Mouse (Mus musculus) stomach, postnatal 0 days (tissue): ENCODE results near the gene Tfap2b. TPM values are rescaled to one million over a fixed set of nuclear protein-coding genes. Genes with fewer than 3 reads are reported as not detected.

Experiments
- ATAC-seq: fragments of 200-750 bp; cut with Nextera tagmentation; 2 replicates; pipeline ENCODE4 v1.8.0; 2017; ENCODE audit not compliant: low FRiP score, low TSS enrichment
- DNase-seq: peaks from one replicate; pipeline ENCODE4 v3.0.0-alpha.2; 2016; ENCODE audit warnings: low spot score
- H3K27ac ChIP-seq: fragments of 300-500 bp; sonication (generic); replicated peaks from 2 replicates; pipeline ENCODE4 v1.5.1; 2014; ENCODE audit warnings: mild to moderate bottlenecking, control low read depth
- H3K27me3 ChIP-seq: fragments of 300-500 bp; sonication (generic); 2 replicates; pipeline ENCODE4 v1.6.1; 2014; ENCODE audit warnings: low read length; ENCODE audit not compliant: control insufficient read depth, insufficient read depth
- H3K36me3 ChIP-seq: fragments of 300-500 bp; sonication (generic); 2 replicates; pipeline ENCODE4 v1.6.1; 2014; ENCODE audit warnings: low read length, mixed read lengths; ENCODE audit not compliant: control insufficient read depth, insufficient read depth
- H3K4me1 ChIP-seq: fragments of 300-500 bp; sonication (generic); replicated peaks from 2 replicates; pipeline ENCODE4 v1.6.1; 2014; ENCODE audit warnings: antibody characterized with exemption; ENCODE audit not compliant: control insufficient read depth, insufficient read depth
- H3K4me2 ChIP-seq: fragments of 300-500 bp; sonication (generic); replicated peaks from 2 replicates; pipeline ENCODE4 v1.6.1; 2014; ENCODE audit warnings: low read depth, mild to moderate bottlenecking, control low read depth, moderate library complexity
- H3K4me3 ChIP-seq: fragments of 300-500 bp; sonication (generic); 2 replicates; pipeline ENCODE4 v1.5.1; 2014; ENCODE audit warnings: low read depth, low read length, control low read depth
- H3K9ac ChIP-seq: fragments of 300-500 bp; sonication (generic); 2 replicates; pipeline ENCODE4 v1.6.1; 2014; ENCODE audit warnings: mild to moderate bottlenecking, low read length, control low read depth, mixed read lengths
- H3K9me3 ChIP-seq: fragments of 300-500 bp; sonication (generic); 2 replicates; pipeline ENCODE4 v1.6.1; 2016; ENCODE audit warnings: low read length; ENCODE audit not compliant: control insufficient read depth
- CTCF ChIP-seq: IDR thresholded peaks from 2 replicates; pipeline ENCODE4 v1.5.1; 2016; ENCODE audit warnings: antibody characterized with exemption, low read depth, mild to moderate bottlenecking, moderate library complexity
- EP300 ChIP-seq: optimal IDR thresholded peaks from 2 replicates; pipeline ENCODE3; 2016; ENCODE audit warnings: antibody characterized with exemption
- WGBS: fragments of 180-500 bp; shearing (Covaris S2); extraction: QIAGEN DNeasy Blood & Tissue Kit; methylation state at CpG from one replicate; pipeline ENCODE4 v1.1.7; 2014; 5-methylcytosine and 5-hydroxymethylcytosine counted together
- polyA plus RNA-seq: library from polyadenylated mRNA; unstranded; fragments of >200 nt; fragmentation: Nextera tagmentation; extraction: Ambion mirVana; gene quantifications from 2 replicates; pipeline ENCODE4 v1.2.1, GENCODE M21; 2015

Gene Tfap2b
- polyA plus RNA-seq, 1 experiment from 2014 or later, result not detected

DNA sequence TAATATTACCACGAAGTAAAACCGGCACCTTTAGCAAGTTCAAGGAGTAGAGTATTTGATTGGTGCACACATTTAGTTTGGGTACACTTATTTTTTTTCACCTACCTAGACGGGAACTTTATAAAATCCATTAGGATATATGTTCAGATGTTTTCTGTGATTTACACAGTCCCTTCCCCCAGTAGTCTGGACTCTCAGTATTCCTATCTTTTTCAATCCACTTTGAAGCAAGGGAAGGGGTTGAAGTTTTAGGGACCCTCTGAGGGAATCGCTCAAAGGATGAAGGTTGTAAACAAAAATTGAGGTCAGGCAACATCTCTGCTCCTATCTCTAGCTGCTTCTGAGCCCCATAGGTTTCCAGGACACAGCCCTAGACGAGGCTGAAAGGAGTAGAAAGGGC lies 27.3 kb downstream of the Tfap2b start:
- no peak overlapping the region for H3K4me2 ChIP-seq
- 0 out of 2 replicates have a peak, but pooled peaks cover 2% of the 10 kb centered on the region for H3K4me1 ChIP-seq
- ATAC-seq (no peak), DNase-seq (no peak)
- TF ChIP-seq EP300 (no peak), CTCF (no peak)
- no peaks in the 10 kb centered on the region for H3K9me3 ChIP-seq
- no peak overlapping the region for H3K9ac ChIP-seq
- H3K4me3 ChIP-seq, result no peak overlapping the region
- whole genome bisulfite sequencing, result 7% methylated on average over 5 of the region's 5 CpGs
- no peak overlapping the region for H3K27ac ChIP-seq
- no peaks in the 10 kb centered on the region for H3K36me3 ChIP-seq
- H3K27me3 ChIP-seq, result peaks cover 20% of the 10 kb centered on the region; the same call in 1 of the 2 replicates

DNA sequence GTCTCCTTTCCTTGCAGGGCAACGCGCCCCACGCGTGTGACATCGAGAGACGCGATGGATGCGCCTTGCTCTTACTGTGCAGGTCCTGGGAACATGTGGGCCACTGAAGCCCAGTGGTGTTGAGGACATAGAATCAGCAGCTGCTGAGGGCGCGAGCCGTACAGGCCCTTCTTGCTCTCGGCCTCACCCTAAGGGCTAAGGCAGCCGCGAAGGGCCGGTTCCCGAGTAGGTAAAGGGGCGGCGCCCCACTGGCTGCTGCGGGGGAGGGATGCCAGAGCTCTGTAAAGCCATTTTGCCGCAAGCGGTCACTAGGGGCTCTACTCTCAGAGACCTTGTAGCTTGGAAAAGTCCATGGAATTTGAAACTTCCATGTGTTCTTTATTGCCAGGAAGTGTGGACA lies 27.9 kb downstream of the Tfap2b start:
- no peak for ATAC-seq

DNA sequence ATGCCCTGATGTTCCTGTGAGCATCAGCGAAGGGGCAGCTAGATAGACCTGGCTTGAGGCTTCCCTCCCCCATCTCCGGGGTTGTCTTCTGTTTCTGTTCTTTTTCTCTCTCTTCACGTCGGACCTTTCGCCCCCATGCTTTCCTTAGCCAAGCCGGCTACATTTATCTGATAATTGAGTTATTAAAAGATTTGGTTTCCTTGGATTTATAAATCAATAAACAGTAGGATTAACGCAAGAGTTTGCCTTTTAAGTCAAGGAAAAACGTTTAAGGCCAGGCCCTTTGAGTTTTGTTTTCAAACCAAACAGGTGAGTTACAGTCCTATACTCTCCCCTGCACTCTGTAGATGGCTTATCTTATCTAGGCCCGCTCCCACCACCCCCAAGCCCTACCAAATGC lies 28.3 kb downstream of the Tfap2b start:
- TF ChIP-seq CTCF, result no peak
- TF ChIP-seq EP300, result no peak
- DNase-seq (no peak), ATAC-seq (no peak)
- H3K4me2 ChIP-seq, result no peak overlapping the region
- no peaks in the 10 kb centered on the region for H3K9me3 ChIP-seq
- H3K36me3 ChIP-seq, result no peaks in the 10 kb centered on the region
- 7% methylated on average over 9 of the region's 9 CpGs for WGBS
- no peak overlapping the region for H3K27ac ChIP-seq
- H3K4me1 ChIP-seq, result 0 out of 2 replicates have a peak, but pooled peaks cover 2% of the 10 kb centered on the region
- H3K4me3 ChIP-seq, result no peak overlapping the region
- H3K9ac ChIP-seq, result no peak overlapping the region
- peaks cover 23% of the 10 kb centered on the region; the same call in 1 of the 2 replicates for H3K27me3 ChIP-seq

More for the DNA sequence above, 27.9 kb downstream of the Tfap2b start:
- no peaks in the 10 kb centered on the region for H3K9me3 ChIP-seq
- no peak overlapping the region for H3K27ac ChIP-seq
- H3K36me3 ChIP-seq, result no peaks in the 10 kb centered on the region
- TF ChIP-seq CTCF (no peak), EP300 (no peak)
- H3K27me3 ChIP-seq, result peaks cover 23% of the 10 kb centered on the region; the same call in 1 of the 2 replicates
- 2% methylated on average over 21 of the region's 21 CpGs for WGBS
- no peak for DNase-seq
- 0 out of 2 replicates have a peak, but pooled peaks cover 2% of the 10 kb centered on the region for H3K4me1 ChIP-seq
- H3K4me3 ChIP-seq, result no peak overlapping the region
- no peak overlapping the region for H3K9ac ChIP-seq
- H3K4me2 ChIP-seq, result no peak overlapping the region

DNA sequence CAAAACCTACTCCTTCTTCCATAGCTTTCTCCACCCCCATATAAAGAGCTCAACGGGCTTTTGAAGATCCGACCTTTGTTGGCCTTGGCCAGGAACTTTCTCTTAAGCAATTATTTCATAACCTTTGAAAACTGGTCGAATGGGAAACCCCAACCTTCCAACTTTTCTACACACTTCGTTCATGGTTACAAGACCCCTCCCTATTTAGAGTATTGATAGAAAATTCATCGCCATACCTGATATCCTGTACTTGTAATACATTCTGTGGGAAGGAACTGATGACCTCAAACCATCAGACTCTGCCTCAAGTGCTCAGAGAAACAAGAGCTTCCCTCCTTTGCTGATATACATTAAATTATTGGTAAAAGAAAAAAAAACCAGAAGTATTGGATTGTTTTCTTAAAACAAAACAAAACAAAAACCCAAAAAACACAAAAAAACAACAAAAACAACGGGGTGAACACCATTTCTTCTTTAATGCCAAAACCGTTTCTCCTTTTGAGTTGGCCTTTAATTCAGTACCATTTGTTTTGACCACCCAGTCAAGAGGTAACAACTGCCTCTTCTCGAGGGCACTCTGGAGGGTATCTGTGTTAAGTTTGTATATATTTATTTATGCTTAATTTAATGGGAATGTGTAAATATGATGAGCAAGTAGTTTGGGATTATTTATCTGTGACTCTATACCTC lies 29.2 kb downstream of the Tfap2b start:
- TF ChIP-seq EP300 (no peak), CTCF (no peak)
- ATAC-seq, result no peak

DNA sequence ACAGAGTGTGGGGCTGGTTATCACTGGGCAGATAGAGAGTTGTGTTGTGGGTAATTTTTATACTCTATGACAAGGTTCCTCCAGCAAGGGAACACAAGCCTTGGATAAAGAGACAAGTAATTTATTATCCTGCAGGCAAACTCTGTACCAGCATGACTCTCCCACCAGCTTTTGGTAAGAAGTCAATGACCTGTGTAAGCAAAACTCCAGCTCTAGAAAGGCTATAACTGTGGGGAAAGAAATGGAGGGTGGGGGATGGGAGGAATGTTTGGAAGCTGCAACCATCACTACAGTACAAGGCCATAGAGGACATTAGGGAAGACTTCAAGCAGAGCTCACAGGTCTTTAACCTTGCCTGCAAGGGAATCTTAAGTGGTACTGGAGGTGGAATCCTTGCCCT lies 31.3 kb downstream of the Tfap2b start:
- ATAC-seq (no peak), DNase-seq (no peak)
- H3K4me3 ChIP-seq, result no peak overlapping the region
- H3K4me2 ChIP-seq, result no peak overlapping the region
- no peak overlapping the region for H3K9ac ChIP-seq
- no peak for TF ChIP-seq EP300
- H3K27ac ChIP-seq, result no peak overlapping the region
- H3K36me3 ChIP-seq, result no peaks in the 10 kb centered on the region
- peaks cover 8% of the 10 kb centered on the region; the same call in 1 of the 2 replicates for H3K27me3 ChIP-seq
- no peaks in the 10 kb centered on the region for H3K9me3 ChIP-seq
- H3K4me1 ChIP-seq, result 0 out of 2 replicates have a peak, but pooled peaks cover 2% of the 10 kb centered on the region

More for the DNA sequence above, 29.2 kb downstream of the Tfap2b start:
- no peaks in the 10 kb centered on the region for H3K36me3 ChIP-seq
- H3K4me3 ChIP-seq, result no peak overlapping the region
- WGBS, result 11% methylated on average over 8 of the region's 8 CpGs
- H3K4me2 ChIP-seq, result no peak overlapping the region
- DNase-seq, result no peak
- H3K4me1 ChIP-seq, result 0 out of 2 replicates have a peak, but pooled peaks cover 2% of the 10 kb centered on the region
- H3K9me3 ChIP-seq, result no peaks in the 10 kb centered on the region
- H3K9ac ChIP-seq, result no peak overlapping the region
- H3K27me3 ChIP-seq, result peaks cover 18% of the 10 kb centered on the region; the same call in 1 of the 2 replicates
- H3K27ac ChIP-seq, result no peak overlapping the region

DNA sequence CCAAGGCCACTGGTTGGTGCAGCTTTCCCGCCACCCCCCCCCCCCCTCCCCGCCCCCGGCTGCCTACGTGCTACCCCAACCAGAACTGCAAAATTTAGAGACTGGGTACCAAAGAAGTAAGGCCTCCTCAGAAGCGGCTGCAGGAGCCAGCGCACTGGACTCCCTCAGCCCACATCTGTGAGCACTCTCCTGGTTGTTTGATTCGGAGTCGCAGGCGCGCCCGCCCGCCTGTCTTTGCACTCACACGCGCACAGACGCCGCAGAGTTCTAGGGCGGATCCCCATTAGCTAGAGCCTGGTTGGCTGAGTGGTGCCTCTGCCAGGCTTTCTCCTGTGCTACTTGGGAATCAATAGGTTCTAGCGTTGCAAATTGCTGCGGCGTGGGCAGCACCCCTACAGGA lies 32.6 kb downstream of the Tfap2b start:
- TF ChIP-seq CTCF (no peak), EP300 (no peak)

More for the DNA sequence above, 32.6 kb downstream of the Tfap2b start:
- DNase-seq, result peak; percentile 28
- no peak overlapping the region for H3K9ac ChIP-seq
- peak overlapping the region; percentile 6; the same call in 1 of the 2 replicates for H3K4me3 ChIP-seq
- peaks cover 8% of the 10 kb centered on the region; the same call in 1 of the 2 replicates for H3K27me3 ChIP-seq
- H3K27ac ChIP-seq, result no peak overlapping the region
- H3K4me2 ChIP-seq, result peak overlapping the region; percentile 38
- H3K4me1 ChIP-seq, result 0 out of 2 replicates have a peak, but pooled peaks cover 2% of the 10 kb centered on the region
- 1% methylated on average over 18 of the region's 20 CpGs for WGBS
- no peaks in the 10 kb centered on the region for H3K36me3 ChIP-seq
- H3K9me3 ChIP-seq, result no peaks in the 10 kb centered on the region
- no peak for ATAC-seq
